Mouse (Mus musculus) heart, embryonic 16.5 days (tissue): ENCODE results near the gene Shkbp1. TPM values are rescaled to one million over a fixed set of nuclear protein-coding genes. Genes with fewer than 3 reads are reported as not detected.

ENCODE experiments used
- polyA plus RNA-seq: library from polyadenylated mRNA; unstranded; fragments of >200 nt; fragmentation: Nextera tagmentation; extraction: Ambion mirVana; gene quantifications from 2 replicates; pipeline ENCODE4 v1.2.1, GENCODE M21; 2015

The Shkbp1 gene
- polyA plus RNA-seq, 1 experiment from 2014 or later = 22.3 TPM

Other genes with a start within 250 kb of the Shkbp1 start
- 12.8 and 18.0 TPM in 2 replicates for gene Cyp2f2, start 236.1 kb downstream of the Shkbp1 start, polyA plus RNA-seq
- gene Cyp2t4, start 202.3 kb downstream of the Shkbp1 start, polyA plus RNA-seq = 0.08 TPM in 1 of 2 replicates, not detected in the other
- gene Egln2, start 189.2 kb downstream of the Shkbp1 start, polyA plus RNA-seq = 48.4 and 55.3 TPM in 2 replicates
- gene Rab4b, start 177.1 kb downstream of the Shkbp1 start, polyA plus RNA-seq = 48.1 and 51.0 TPM in 2 replicates
- not detected in 2 replicates for gene Gm21983, start 174.9 kb downstream of the Shkbp1 start, polyA plus RNA-seq
- 5.0 and 11.6 TPM in 2 replicates for gene Mia, start 174.9 kb downstream of the Shkbp1 start, polyA plus RNA-seq
- 2.4 and 2.6 TPM in 2 replicates for gene BC024978, start 160.2 kb downstream of the Shkbp1 start, polyA plus RNA-seq
- 146 and 165 TPM in 2 replicates for gene Snrpa, start 159.7 kb downstream of the Shkbp1 start, polyA plus RNA-seq
- 2.5 and 3.4 TPM in 2 replicates for gene Itpkc, start 127.4 kb downstream of the Shkbp1 start, polyA plus RNA-seq
- 15.3 and 15.9 TPM in 2 replicates for gene Coq8b, start 123.0 kb downstream of the Shkbp1 start, polyA plus RNA-seq
- gene Numbl, start 97.6 kb downstream of the Shkbp1 start, polyA plus RNA-seq = 8.7 and 10.2 TPM in 2 replicates
- 63.5 and 86.0 TPM in 2 replicates for gene Ltbp4, start 18.3 kb downstream of the Shkbp1 start, polyA plus RNA-seq
- 0.46 TPM in 1 of 2 replicates, not detected in the other for gene Gm20479, start 1.4 kb upstream of the Shkbp1 start, polyA plus RNA-seq
- gene Sptbn4, start 91.7 kb upstream of the Shkbp1 start, polyA plus RNA-seq = 0.10 and 0.43 TPM in 2 replicates
- gene Blvrb, start 92.0 kb upstream of the Shkbp1 start, polyA plus RNA-seq = 48.3 and 52.3 TPM in 2 replicates
- gene Sertad3, start 117.7 kb upstream of the Shkbp1 start, polyA plus RNA-seq = 22.1 and 23.4 TPM in 2 replicates
- 36.4 and 44.0 TPM in 2 replicates for gene Sertad1, start 130.9 kb upstream of the Shkbp1 start, polyA plus RNA-seq
- gene Prx, start 143.3 kb upstream of the Shkbp1 start, polyA plus RNA-seq = 1.7 and 2.7 TPM in 2 replicates
- gene Hipk4, start 167.2 kb upstream of the Shkbp1 start, polyA plus RNA-seq = 0.25 and 0.38 TPM in 2 replicates
- gene Pld3, start 197.2 kb upstream of the Shkbp1 start, polyA plus RNA-seq = 58.6 and 63.4 TPM in 2 replicates
- gene 2310022A10Rik, start 197.2 kb upstream of the Shkbp1 start, polyA plus RNA-seq = 40.7 and 41.5 TPM in 2 replicates
- 82.3 and 84.0 TPM in 2 replicates for gene Akt2, start 235.5 kb upstream of the Shkbp1 start, polyA plus RNA-seq